Mouse (Mus musculus) ES-E14 (cell line): Measurements from ENCODE around the gene Ms4a18. TPM values are rescaled to one million over a fixed set of nuclear protein-coding genes. Genes with fewer than 3 reads are reported as not detected.

Source experiments
- DNase-seq: peaks from one replicate; pipeline ENCODE4 v3.0.0-alpha.2; 2013; ENCODE audit warnings: low read depth, low spot score
- H3K27ac ChIP-seq: 2 replicates; pipeline ENCODE4 v1.5.1; 2012; ENCODE audit warnings: low read depth, mild to moderate bottlenecking, low read length, moderate library complexity, mixed read lengths; ENCODE audit not compliant: poor library complexity, insufficient read depth, severe bottlenecking
- H3K36me3 ChIP-seq: 2 replicates; pipeline ENCODE4 v1.6.1; 2012; ENCODE audit warnings: mild to moderate bottlenecking, low read length, moderate library complexity, mixed read lengths; ENCODE audit not compliant: control insufficient read depth, poor library complexity, insufficient read depth, severe bottlenecking
- H3K4me1 ChIP-seq, 2 experiments: fragments of 150-350 bp in 1 of 2; sonication (generic) in 1 of 2; 2 replicates each; pipeline ENCODE4 v1.6.1; 2012; ENCODE audit warnings: low read length in 2 of 2, mild to moderate bottlenecking in 1 of 2, mixed read lengths in 1 of 2; ENCODE audit not compliant: control insufficient read depth in 2 of 2, insufficient read depth in 2 of 2, poor library complexity in 1 of 2
- H3K4me3 ChIP-seq, 2 experiments: fragments of 150-350 bp in 1 of 2; sonication (generic) in 1 of 2; 2 replicates each; pipeline ENCODE4 v1.5.1; 2012; ENCODE audit warnings: low read length in 2 of 2, low read depth in 1 of 2, mild to moderate bottlenecking in 1 of 2, mixed read lengths in 1 of 2; ENCODE audit not compliant: insufficient read depth in 1 of 2, poor library complexity in 1 of 2, severe bottlenecking in 1 of 2
- H3K9ac ChIP-seq: 2 replicates; pipeline ENCODE4 v1.6.1; 2012; ENCODE audit warnings: low read depth, mild to moderate bottlenecking, low read length, mixed read lengths; ENCODE audit not compliant: poor library complexity, insufficient read depth, severe bottlenecking
- H3K9me3 ChIP-seq: fragments of 150-350 bp; sonication (generic); 2 replicates; pipeline ENCODE4 v1.6.1; 2012; ENCODE audit warnings: low read depth, mild to moderate bottlenecking, low read length; ENCODE audit not compliant: control insufficient read depth, insufficient read depth
- CHD2 ChIP-seq: IDR thresholded peaks from 2 replicates; pipeline ENCODE4 v1.6.1; 2014; ENCODE audit warnings: mild to moderate bottlenecking, low read depth, low read length, inconsistent platforms
- HCFC1 ChIP-seq: IDR thresholded peaks from 2 replicates; pipeline ENCODE4 v1.6.1; 2012; ENCODE audit warnings: low read length, inconsistent platforms, borderline replicate concordance; ENCODE audit not compliant: insufficient read depth
- MAFK ChIP-seq: IDR thresholded peaks from 2 replicates; pipeline ENCODE4 v1.6.1; 2014; ENCODE audit warnings: mild to moderate bottlenecking, low read depth, low read length, inconsistent platforms; ENCODE audit not compliant: insufficient read depth
- ZC3H11A ChIP-seq: IDR thresholded peaks from 2 replicates; pipeline ENCODE4 v1.6.1; 2012; ENCODE audit warnings: low read depth, mild to moderate bottlenecking, inconsistent platforms, low read length, borderline replicate concordance
- ZNF384 ChIP-seq: IDR thresholded peaks from 2 replicates; pipeline ENCODE4 v1.6.1; 2012; ENCODE audit warnings: low read depth, low read length, inconsistent platforms
- in situ Hi-C, 2 experiments: fragments of 600-800 bp; cut with MboI; formaldehyde crosslinking; loops; one replicate each; pipeline ENCODE4 v1.15.1; 2025; ENCODE audit warnings: low sequenced_read_pairs in 2 of 2, inconsistent platforms in 1 of 2; ENCODE audit not compliant: unreplicated experiment in 2 of 2
- total RNA-seq: library from RNA; depleted of rRNA; stranded (reverse); fragments of 300-350 nt; gene quantifications from 2 replicates; pipeline ENCODE4 v1.2.3, GENCODE M21; 2012

Gene Ms4a18
- total RNA-seq, 1 experiment: not detected

- DNase-seq: no peak
- Histone ChIP-seq H3K4me3 (no peak overlapping the region), H3K27ac (no peak overlapping the region), H3K4me1 (no peaks in the 10 kb centered on the region; a peak in 1 of 4 replicates), H3K9me3 (no peaks in the 10 kb centered on the region), H3K9ac (no peak overlapping the region), H3K36me3 (no peaks in the 10 kb centered on the region)
- in situ Hi-C loops: no loop called here
- TF ChIP-seq ZC3H11A: no peak
- TF ChIP-seq MAFK: no peak
- TF ChIP-seq ZNF384: no peak
- no peak for TF ChIP-seq HCFC1
- TF ChIP-seq CHD2: no peak
These were observed 580 bp downstream of the Ms4a18 start for GRCm38 (mm10) chr19:11017251-11017650.

GRCm38 (mm10) chr19:11015998-11016397, 1.8 kb downstream of the Ms4a18 start:
- Histone ChIP-seq H3K4me3 (no peak overlapping the region), H3K36me3 (no peaks in the 10 kb centered on the region), H3K4me1 (no peaks in the 10 kb centered on the region; a peak in 1 of 4 replicates), H3K9me3 (no peaks in the 10 kb centered on the region), H3K9ac (no peak overlapping the region), H3K27ac (no peak overlapping the region)
- TF ChIP-seq CHD2 (no peak), ZC3H11A (no peak), ZNF384 (no peak), MAFK (no peak), HCFC1 (no peak)
- in situ Hi-C loops: no loop called here
- no peak for DNase-seq

GRCm38 (mm10) chr19:11015468-11015867, 2.4 kb downstream of the Ms4a18 start:
- Histone ChIP-seq H3K4me1 (no peaks in the 10 kb centered on the region; a peak in 1 of 4 replicates), H3K36me3 (no peaks in the 10 kb centered on the region), H3K9ac (no peak overlapping the region), H3K4me3 (no peak overlapping the region), H3K9me3 (no peaks in the 10 kb centered on the region), H3K27ac (no peak overlapping the region)
- no peak for DNase-seq
- in situ Hi-C loops: no loop called here
- TF ChIP-seq CHD2 (no peak), ZC3H11A (no peak), MAFK (no peak), ZNF384 (no peak), HCFC1 (no peak)

GRCm38 (mm10) chr19:10993150-10993549, 24.7 kb downstream of the Ms4a18 start, which contains the start of gene Ms4a15:
Ms4a15 (minus strand) TSS chr19:10993250.
- H3K4me1 ChIP-seq: no peaks in the 10 kb centered on the region
- TF ChIP-seq ZC3H11A (no peak), HCFC1 (no peak), ZNF384 (no peak), MAFK (no peak), CHD2 (no peak)
- no peak within 1 kb of the TSS for H3K27ac ChIP-seq
- no peak within 1 kb of the TSS for H3K9ac ChIP-seq
- no peak for DNase-seq
- H3K9me3 ChIP-seq: no peaks in the 10 kb centered on the region
- no peak within 1 kb of the TSS for H3K4me3 ChIP-seq
- H3K36me3 ChIP-seq: no peaks in the 10 kb centered on the region
- in situ Hi-C loops: no loop called here

- Histone ChIP-seq H3K36me3 (no peaks in the 10 kb centered on the region), H3K27ac (no peak overlapping the region), H3K9me3 (no peaks in the 10 kb centered on the region), H3K4me1 (no peaks in the 10 kb centered on the region), H3K9ac (no peak overlapping the region), H3K4me3 (no peak overlapping the region)
- no peak for DNase-seq
- TF ChIP-seq ZC3H11A (no peak), MAFK (no peak), CHD2 (no peak), HCFC1 (no peak), ZNF384 (no peak)
- in situ Hi-C loops: no loop called here
These were observed 25.9 kb downstream of the Ms4a18 start for GRCm38 (mm10) chr19:10991911-10992310.
